Mouse (Mus musculus): ENCODE data around the gene Tspan2.

- TF ChIP-seq CTCF (IDR thresholded peaks at IDR 0.05; ENCODE audit: borderline replicate concordance, extremely low read depth, insufficient read depth, insufficient read length): peak; percentile 25; the same call in 1 of the 2 replicates
- TF ChIP-seq POLR2A (IDR thresholded peaks at IDR 0.05; ENCODE audit: borderline replicate concordance, extremely low read depth, insufficient read depth, insufficient read length, poor library complexity, severe bottlenecking): no peak
Observed at GRCm38 (mm10) chr3:102842386-102842785, 108.1 kb downstream of the Tspan2 start.

Measured in brain, embryonic 14.5 days (tissue).